Mouse (Mus musculus): ENCODE measurements at regions not wholly inside any gene's neighbourhood (a gene's known extent, or its start where the extent isn't known, plus 50 kb on each side); places are given as distances from the start of the nearest gene placed in this dataset.

DNA sequence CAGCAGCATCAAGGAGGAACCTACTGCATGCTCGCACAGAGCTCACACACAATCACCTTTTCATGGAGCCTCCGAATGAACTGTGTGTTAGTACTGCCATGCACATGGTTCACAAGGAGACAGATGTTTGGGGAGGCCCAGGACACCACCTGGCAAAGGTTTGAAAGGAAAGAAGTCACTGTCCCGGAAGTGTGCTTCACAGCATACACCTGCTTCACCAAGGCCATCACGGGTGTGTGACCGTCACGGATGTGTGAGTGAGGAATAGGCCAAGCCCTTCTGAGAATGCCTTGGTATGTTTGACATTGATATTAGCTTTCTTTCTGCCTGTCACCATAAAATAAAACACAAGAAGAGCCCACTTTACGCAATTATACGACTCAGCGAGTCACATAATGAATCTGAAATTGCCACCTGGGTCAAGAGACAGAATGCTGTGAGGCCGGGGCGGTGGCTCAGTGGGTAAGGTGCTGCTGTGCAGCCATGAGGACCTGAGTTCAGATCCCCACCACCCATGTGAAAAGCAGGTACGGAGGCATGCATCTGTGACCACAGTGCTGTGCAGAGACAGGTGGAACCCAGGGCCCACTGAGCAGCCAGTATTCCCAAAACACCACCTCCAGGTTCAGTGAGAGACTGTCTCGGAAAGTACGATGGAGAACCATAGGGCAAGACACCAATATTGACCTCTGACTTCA is 162.3 kb upstream of the Sh3bp4 start:
- no peak for DNase-seq

DNA sequence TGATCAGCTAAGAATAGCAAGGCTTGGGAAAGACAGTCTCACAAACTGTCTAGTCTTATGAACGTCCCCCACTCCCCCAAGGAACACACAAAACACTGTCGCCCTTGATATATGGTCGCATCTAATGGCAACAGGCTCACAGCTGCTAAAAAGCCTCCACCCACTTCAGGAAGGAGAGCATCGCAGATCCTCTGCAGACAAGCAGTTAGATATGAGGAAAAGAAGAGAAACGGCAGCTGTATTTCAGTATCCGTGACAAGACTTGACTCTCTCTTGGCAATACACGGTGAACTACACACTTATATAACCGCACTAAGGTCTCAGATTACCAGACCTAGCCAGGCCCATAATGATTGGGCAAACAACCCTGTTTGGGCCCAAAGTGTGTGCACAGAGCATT is 161.5 kb upstream of the Sh3bp4 start:
- DNase-seq, result no peak

DNA sequence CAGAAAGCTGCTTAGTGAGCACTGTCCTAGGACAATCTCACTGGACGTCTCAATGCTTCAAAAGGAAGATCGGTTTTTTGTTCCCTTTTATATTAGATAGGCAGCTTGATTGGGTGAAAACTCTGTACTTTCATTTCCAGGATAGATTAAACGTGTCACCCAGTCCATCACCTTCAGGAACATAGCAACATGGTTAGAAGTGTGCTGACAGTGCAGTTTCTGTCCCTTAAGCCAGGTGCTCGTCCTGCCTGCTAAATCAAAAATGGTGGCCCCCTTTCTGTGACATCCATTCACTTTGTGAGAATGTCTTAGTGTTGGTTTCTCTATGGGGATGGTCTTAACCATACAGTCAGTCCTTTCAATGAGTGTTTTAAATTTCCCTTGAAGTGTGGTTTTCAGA is 160.9 kb upstream of the Sh3bp4 start:
- no peak for DNase-seq

DNA sequence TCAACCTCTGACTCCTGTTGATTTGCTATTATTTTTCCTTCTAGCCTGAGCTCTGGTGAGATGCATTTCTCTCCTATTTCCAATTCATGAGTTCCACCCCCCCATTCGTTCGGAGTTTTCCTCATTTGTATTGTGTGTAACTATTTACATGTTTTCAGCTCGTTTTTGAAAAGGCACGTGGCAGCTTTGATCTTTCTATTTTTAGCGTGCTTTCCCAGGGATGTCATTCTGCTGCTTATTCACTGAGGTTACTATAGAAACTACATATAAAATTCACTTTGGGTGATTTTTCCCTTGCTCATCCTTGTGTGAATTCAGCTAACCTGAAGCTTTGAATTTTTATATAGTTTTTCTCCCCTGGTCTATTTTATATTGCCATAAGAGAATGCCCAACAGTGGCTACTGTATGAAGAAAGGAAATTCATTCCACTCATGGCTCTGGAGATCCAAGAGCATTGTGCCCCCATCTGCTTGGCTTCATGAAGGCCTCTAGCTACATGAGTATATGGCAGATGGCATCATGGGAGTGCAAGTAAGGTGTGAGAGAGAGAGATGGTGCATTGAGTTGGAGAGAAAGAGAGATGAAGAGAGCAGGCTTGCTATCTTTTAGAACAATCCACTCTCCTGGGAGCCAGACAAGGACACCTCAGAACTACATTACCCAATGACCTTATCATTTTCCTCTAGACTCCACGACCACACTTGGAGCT is 160.2 kb upstream of the Sh3bp4 start:
- DNase-seq, result no peak

DNA sequence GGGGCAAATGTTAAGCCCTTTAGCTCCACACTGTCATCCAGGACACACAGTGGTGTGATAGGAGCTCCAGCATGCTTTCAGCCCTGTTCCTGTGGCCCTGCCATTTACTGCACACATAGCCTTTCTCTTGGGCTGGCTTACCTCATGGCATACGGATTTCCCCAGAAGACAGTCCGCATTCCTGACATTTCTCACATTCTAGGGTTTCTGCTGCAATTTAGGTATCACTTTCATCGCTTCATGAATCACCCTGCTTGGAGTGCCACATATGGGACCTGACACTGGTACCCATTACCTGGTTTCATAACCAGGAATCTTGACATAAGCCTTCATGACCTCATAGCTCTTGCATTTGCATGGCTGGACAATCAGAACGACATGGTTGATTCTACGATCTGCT is 158.5 kb upstream of the Sh3bp4 start:
- no peak for DNase-seq

DNA sequence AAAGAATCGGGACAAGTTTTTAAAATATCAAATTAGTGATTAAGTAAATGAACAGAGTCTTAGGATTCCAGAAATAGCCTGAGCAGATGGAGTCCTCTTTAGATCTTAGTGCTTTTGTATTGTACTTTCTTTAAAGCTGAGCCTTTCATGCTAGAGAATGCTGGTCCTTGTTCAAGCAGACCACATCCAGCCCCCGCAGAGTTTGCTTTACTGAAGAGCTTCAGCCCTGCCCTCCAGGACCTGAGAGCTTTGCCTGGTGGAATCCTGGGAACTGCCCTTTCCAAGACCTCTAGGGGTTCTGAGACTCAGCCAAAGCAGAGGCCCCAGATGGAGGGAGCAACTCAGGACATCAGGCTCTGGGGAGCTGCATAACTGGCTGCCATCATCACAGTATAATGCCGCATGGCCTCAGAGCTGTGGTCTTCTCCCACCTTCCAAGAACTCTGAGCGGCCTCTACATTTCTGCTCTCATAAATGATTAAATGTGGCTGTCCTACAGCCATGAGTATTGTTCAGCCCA is 153.6 kb upstream of the Sh3bp4 start:
- no peak for DNase-seq

DNA sequence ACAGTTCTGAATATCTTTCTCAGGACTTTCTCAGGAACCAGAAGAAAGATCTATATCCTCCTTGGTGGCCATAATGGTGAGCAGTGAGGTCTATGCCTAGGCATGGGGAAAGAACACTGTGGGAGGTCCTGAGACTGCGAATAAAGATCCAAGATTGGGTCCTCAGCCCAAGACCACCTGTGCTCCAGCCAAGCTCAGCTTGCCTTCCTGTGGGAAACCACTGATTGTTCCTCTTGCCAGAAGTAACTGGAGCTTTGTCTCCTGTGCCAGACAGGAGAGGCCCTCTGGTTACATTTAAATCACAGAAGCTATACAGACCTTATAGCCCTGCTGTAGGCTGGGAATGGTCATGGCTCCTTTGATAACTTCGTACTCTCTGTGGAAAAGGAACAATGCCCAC is 148.8 kb upstream of the Sh3bp4 start:
- no peak for DNase-seq

DNA sequence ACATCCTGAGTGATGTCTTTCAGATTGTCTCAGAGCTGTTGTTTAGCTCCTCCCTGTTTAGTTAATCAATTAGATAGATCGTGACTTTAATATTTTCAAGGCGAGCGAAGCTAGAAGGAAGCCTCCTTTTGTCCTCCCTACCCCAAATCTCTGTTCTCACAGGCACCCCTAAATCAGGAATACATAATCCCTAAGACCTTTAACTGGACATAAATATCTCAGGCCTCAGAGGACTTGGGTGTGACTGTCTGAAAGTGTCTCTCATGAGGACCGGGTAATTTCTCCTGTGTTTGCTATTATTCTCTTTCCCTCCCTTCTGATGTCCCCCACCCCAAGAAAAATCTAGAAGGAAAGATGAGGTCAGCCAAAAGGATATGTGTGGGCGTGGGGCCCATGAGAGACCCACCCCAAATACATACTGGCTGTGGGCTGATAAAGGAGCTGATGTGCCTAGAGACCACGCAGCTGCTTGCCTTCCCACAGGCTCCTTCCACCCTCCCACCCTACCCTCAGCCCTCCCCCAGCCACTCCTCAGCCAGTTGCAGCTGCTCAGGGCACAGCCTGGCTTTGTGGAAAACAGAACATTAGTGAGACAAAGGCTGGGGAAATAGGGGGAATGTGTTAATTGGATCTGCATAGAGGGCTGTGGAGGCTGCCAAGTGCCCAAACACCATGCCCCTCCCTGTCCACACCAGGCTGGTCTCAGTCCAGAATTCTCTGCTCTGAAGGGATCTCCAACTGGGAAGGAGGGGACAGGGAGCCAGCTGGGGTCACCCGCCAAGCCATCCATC is 146.2 kb upstream of the Sh3bp4 start:
- no peak for DNase-seq

DNA sequence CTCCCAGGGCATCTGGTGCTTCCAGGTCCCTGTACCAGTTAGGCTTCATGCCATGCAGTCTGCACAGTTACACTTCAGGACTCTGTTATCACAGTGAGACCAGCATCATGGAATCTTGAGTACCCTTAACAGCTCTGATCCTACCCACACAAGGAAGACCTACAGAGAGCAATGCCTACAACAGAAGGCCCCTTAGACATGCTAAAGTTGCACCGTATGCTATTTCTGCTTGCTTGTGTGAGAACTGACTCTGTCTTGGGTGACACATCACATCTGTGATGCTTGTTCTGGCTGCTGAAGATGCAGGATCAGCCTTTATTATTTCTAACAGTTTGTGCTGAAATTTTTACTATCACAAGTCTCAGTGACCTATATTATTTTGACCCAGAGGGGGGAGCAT is 135.0 kb upstream of the Sh3bp4 start:
- no peak for DNase-seq

DNA sequence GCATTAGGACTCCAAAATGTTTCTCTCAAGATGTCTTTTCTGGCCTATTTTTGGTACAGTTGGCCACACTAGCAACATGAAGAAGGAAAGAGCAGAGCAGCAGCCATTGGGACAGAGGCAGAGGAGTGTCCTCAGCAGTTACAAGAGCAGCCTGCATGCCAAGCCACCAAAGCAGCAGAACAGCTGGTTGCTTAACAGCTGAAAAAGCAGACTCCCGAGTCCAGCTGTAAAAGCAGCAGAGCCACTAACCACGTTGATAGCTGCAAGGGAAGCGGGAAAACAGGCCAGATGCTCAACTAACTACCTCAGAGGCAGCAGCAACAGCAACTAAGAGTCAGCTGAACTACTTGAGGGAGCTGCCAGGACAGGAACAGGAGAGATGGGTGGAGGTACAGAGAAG is 134.4 kb upstream of the Sh3bp4 start:
- no peak for DNase-seq

DNA sequence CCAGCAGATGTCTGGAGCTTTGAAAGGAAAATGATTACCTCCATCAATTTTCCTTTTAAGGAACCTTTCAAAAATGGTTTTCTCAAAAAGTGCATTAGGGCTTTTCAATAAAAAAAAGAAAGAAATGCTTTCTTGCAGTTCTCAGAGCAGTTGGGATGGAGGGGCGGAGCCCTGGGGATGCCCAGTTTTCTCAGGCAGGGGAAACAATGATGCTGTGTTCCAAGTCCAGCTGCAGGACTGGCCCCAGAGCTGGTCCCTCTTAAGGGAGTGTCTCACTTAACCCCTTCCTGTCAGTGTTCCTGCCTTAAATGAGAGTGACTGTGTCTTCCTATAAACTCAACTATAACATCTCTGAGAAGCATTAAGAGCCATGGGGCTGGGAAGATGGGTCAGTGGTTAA is 132.9 kb upstream of the Sh3bp4 start:
- DNase-seq, result no peak

DNA sequence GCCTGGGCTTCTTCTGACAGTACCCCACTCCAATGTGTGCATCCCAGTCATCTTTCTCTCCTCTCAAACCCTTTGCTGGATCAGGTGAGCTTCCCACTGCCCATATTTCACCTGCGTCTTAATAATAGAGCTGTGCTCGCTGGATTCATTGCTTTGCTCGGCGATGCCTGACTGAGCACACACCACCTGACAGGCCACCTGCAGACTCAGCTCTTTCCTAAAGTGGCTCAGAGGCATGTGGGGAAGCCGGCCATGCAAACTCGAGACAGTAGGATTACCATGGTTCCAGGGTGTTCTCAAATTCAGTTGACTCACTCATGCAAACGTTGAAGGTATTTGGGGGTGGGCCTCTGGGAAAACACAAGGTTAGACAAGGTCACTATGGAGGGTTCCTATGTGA is 131.8 kb upstream of the Sh3bp4 start:
- DNase-seq, result peak; percentile 52

DNA sequence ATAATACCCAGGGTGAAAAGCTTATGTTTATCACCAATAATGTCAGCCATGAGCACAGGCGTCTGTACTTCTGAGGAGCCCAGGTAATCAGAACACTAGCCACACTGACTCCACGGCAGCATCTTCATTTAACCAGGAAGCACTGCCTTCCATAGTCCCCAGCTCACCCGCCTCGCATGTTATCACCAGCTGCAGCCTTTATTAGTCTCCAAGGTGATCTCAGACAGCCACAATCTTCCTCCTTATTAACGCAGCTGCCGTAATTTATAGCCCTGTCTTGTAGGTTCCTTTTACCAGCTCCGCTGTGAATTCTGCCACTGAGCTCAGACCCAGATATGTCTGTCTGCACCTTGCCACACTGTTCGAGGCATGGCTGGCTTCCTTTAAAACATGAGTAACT is 127.2 kb upstream of the Sh3bp4 start:
- DNase-seq, result no peak

DNA sequence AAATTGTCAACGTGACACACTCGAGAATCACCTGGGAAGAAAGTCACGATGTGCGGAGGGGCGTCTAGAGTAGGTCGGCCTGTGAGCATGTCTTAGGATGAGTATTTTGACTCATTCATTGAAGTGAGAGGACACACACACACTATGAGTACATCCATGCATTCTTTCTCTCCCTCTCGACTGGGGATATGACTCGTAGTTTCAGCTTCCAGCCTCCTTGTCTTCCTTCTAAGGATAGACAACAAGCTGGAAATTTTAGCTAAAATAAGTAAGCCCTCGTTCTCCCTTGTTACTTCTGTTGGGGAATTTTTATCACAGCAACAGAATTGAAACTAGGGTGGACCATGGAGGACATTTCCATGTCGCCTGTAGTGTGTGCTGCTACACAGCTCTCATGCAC is 124.3 kb upstream of the Sh3bp4 start:
- no peak for DNase-seq

DNA sequence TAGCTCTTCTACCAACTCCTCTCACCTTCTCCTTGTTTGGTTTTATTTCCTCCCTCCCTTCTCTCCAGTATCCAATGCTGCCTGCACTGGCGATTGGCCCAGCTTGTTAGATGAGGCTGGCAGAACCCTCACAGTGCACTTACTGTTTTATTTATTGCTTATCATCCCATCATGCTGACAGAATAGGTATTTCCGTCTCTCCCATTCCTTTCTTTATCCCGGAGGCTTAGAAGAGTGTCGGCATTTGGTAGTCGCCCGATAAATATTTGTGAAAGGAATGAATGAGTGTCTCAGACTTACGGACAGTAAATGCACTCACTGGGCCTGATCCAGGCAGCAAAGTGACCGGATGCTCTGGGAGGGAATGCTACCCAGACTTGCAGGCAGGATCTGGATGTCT is 123.8 kb upstream of the Sh3bp4 start:
- DNase-seq, result no peak

DNA sequence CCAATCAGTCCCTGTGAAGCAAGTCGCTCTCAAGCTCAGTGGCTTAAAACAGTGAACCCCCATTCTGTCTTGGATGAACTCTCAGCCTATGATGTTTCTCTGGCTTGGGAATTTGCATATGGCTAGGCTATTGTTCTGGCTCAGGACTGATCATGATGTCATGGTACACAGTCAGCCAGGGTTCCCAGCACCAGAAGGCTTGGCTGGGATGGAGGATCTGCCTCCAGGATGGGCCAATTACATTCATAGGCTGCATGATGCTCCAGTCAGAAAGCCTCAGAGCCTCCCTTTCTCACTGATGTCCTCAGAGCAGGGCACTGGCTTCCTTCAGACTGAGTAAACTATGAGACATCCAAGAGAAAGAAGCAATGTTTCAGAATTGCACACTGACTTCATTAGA is 120.3 kb upstream of the Sh3bp4 start:
- DNase-seq, result no peak

DNA sequence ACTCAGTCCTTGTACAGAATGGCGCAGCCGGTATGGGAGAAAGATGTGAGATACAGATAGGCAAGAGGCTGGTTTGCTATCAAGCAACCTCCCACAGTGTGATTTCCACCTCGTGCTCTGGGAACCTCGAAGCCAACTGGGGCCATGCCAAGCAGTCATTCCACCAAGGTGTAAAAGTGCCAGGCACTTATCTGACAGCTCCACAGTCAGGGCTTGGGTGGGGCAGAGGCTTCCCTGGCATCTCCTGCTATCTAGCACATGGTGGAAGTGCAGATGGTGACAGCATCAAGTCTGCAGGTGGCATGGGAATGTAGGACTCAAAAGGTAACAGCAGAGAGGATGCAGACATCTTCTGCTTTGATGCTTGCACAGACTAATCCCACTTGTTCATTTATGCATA is 116.7 kb upstream of the Sh3bp4 start:
- no peak for DNase-seq

DNA sequence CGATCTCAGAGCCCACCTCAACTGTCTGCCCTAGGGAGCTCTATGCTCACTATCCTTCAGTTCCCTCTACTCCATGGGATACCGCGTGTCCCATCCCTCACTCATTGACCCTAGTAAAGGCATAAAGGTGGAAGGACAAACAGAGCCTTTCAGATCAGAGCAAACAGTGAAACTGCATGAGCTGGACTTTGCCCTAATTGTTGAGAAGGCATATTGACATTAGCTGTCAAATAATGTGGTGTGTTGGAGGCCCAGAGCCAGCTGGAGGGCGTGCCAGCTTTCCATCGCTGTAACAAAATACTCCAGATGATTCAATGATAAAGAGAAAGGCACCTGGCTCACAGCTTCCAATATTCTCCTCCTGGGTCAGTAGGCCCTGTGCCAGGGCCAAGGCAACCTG is 115.4 kb upstream of the Sh3bp4 start:
- DNase-seq, result no peak

DNA sequence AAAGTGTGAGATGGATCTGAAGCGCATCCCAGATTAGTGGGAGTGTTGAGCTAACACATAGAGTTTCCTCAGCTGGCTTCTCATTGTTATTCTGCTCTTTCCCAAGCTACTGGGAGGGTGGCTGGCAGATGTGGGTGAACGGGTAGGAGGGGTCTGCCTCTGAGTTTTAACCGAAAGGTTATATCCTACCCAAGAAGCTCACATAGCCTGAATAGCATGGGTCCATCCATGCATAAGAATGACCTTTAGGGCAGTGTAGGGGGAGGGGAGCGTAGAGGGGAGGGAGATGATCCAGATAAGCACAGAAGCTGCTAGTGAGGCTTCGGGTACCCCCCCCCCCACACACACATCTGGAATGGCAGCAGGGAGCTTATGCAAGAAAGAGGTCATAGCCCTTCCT is 113.2 kb upstream of the Sh3bp4 start:
- DNase-seq, result no peak

DNA sequence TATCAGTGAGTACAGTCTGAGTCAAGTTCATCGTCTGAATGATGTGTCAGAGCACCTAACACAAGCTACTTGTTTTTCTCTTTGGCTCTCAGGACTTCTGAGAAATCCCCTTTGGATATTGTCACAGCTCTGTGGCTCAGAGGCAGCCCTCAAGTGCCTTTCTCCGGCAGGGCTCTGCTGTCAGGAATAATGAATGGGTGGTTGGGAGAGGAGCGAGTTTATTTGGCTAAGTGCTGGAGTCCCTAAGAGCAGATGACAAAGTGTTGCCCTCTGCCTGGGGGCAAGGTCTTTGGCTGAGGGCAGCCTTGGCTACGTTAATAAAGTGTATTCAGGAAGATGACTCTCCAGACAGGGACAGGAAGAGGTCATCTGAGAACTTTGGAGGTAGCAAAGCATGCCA is 110.5 kb upstream of the Sh3bp4 start:
- no peak for DNase-seq

DNA sequence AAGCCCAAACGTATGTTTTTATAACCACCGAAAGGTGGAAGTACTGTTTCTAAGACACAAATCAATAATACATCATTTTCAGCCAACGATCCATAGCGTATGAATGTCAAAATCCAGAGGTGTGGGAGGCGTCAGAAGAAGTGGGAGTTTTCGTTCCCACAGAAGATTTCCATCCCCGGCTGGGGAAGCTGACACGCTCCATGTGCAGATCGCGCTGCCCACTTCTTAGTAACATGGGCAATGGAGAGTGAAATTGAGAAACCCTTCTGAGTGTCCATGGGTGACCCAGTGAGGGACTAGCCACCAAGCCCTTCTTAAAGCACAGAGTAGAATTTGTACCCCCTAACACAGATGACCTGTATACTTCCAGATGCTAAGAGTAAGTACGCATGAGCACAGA is 110.1 kb upstream of the Sh3bp4 start:
- DNase-seq, result no peak

DNA sequence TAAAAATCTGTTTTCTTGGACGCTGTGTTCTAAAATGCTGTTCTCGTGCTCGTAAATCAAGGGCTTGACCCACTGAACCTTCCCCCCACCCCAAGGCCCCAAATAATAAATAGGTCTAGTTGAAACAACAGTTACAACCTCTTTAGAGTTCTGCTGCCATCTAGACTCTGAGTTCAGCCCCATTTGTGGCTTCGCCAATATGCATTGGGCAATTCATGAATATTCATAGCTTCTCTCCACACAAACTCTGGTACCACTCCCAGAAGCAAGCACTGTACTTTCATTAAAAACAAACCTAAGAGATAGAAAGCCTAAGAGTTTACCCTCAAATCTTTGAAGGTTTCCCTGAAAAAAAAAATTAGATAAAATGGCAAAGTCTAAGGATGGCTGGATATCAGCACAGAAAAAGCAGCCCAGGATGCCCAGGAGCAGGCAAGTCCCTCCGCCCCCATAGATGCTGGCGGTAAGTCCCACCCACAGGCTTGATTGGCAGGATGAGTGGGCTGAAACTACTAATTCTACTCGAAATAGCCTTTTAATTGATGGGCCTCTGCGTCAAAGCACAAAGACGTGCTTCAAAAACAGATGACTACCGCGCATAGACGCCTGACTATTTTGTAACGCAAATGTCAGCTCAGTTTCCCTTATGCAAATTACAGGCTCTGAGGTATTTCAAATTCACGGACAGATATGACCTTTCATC is 106.0 kb upstream of the Sh3bp4 start:
- no peak for DNase-seq

DNA sequence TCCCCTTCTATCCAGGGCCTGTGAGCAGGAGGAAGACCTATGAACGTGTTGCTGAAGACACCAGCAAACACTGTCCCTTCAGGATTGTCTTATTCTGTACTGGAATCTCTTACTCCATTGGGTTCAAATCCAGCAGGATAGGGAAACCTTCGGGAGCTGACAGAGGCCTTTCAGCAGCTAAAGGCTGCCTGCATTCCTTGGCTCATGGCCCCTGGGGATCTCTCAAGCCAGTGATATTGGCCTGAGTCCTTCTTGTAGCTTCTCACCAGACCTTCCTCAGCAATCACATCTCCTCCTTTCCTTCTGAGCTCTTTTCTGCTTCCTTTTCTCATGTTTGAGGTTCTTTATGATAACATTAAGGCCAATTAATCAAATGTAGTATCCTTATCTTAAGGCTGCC is 103.8 kb upstream of the Sh3bp4 start:
- DNase-seq, result no peak
